Mouse (Mus musculus) fat pad, adult 2 months (tissue): Measurements from ENCODE around the gene Adgrf1.

Experiments
- DNase-seq: peaks from one replicate; pipeline ENCODE4 v3.0.0-alpha.2; 2011; ENCODE audit warnings: low read depth, low spot score; ENCODE audit errors: extremely low read depth

Gene Adgrf1

DNA sequence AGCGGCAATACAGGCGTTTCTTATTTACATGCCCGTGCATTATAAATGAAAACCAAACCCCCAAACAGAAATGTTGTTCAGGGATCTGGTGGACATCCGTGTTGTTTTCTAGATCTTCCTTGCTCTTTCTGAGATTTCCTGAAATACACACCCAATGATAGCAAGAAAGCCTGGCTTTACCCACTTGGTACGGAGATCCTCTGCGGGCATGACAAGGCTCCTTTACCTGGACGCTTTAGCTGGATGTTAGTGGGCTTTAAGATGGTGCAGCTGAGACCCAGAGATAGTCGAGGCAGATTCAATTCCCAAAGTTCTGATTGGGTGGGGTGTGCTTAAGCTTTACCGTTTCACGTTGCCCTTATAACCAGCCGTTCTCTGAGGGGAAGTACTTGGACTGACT lies 90.9 kb downstream of the Adgrf1 start:
- no peak for DNase-seq

DNA sequence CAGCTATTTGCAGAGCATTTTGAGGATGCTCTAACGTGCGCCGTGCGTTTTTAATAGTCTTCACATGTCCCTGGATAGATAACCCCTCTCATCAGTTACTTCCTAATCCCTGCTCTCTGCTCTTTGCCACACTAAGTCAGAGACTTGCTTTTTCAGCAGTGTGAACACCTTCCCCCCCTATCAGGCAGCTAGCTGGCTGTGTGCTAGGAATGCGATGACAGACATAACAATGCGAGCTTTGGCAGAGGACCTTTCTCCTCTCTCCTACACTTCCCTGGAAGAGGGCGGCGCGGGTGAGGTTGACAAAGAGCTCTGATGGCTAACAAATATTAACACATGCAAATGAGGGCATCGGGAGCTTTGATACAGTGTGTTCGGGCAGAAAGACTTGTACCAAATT lies 92.2 kb downstream of the Adgrf1 start:
- no peak for DNase-seq

DNA sequence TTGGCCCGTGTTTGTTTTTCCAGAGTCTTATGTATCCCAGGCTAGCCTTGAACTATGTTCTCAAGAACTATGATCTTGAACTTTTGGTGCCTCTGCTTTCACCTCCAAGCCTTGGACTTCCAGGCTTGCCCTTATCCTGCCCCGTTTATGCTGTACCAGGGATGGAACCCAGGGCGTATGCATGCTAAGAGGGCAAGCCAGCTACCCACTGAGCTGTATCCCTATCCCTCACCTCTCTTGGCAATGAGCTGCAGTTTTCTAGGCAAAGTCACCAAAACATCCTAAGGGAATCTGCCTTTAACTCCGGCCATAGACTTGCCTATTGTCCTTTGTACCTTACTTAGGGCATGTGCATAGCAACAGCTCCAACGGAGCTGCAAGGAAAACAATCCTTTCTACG lies 92.8 kb downstream of the Adgrf1 start:
- DNase-seq, result no peak

DNA sequence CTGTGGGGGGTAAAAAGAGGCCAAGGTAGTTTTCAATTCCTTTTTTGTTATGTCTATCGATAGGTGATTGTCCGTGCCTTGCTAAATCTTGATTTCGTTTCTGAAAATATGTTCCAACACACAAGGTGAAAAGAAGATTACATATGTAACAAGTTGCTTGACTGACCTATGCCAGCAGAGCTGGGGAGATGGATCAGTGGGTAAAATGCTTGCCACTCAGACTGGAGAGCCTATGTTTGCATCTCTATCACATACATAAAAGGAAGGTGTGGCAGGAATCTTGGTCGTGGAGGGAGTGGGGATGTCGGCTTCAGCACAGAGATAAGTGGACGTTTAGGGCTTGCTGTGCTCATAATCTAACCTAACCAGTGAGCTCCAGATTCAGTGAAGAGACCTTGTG lies 93.8 kb downstream of the Adgrf1 start:
- DNase-seq, result no peak

DNA sequence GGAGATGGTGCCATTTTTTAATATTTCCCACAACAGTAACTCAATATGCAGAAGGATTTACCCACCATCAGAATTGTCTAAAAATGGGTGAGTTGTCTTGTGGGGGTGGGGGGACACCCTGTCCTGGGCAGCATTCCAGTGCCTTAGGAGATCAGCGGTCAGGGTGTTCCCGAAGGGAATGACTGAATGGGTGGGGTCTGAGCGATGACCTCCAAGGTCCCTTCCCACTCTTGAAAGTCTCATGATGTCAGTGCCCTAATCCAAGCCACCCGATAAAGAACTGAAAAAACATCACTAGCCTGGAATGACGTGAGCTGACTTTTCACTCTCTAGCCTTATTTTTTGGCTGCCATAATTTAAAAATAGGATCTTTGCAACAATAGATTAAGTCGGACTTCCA lies 95.2 kb downstream of the Adgrf1 start:
- DNase-seq, result no peak

DNA sequence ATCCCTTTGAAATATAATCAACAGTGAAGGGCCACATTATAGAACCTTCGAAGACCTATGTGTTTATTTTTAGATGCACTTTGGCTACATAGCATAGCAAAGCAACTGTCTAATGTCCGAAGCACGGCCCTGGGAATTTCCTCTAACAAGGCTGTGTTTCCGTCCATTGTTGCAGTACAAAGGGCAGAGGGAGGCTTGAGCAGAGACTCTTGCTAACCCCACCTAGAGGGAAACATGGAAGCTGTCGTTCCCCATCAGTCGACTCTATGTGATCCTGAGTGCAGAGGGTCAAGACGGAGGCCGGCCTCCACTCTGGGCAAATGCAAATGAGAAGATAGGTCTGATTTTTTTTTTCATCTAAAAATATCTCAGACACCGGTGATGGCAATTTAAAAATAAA lies 96.4 kb downstream of the Adgrf1 start:
- no peak for DNase-seq

DNA sequence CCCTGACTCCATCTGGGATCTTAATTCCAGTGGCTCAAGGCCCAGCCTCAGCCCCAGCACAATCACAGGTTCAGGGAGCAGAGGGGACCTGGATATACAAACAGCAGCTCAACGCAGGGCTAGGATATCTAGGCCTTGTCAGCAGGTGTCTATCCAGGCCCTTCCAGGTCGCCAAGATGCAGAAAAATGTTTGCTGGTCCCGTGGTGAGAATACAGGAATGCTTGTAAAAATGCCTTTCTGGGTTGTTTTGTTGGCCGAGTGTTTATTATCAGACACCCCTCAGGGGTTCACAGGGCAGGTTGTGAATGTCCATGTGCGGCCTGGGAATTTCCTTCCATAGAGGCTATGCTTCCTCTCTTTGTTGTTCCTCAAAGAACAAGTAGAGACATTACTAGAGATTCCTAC lies 98.0 kb downstream of the Adgrf1 start:
- no peak for DNase-seq

DNA sequence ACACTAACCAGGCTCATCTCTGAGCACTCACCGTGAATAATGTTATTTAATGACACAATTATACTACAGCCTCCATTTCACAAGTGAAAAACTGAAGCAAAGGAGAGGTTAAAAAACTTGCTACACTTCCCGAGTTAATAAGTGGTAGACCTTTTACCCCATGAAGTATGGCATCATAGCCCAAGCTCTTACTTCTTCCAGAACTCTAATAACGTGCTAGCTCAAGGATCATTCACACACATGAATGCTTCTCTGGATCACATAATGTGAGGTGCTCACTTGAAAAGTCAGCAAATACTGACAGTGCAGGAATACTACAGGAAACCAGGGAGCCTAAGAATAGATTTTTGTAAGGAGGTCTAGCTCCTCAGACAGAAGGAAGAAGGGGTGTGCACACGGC lies 102.5 kb downstream of the Adgrf1 start:
- DNase-seq, result no peak

DNA sequence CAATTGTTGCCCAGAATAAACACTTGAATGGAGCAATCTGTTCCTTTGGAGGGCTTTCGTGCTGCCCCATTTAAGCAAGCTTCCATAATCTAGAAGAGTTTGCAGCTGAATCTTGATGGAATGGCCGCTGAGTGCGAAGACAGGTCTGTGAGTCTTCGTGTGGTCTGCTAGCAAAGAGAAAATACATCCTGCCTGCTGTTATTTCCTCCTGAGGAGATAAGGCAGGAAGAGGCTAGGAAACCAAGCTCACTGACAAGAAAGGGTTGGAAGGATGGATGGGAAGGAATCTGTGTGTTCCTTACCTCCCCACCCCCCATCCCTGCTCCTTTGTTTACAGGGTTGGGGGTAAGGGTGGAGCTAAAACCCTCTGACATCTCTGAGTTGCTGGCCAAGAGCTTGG lies 103.9 kb downstream of the Adgrf1 start:
- DNase-seq, result no peak
